Mouse (Mus musculus) olfactory bulb, adult 2 months (tissue): Measurements from ENCODE around the gene Cdk15.

Source experiments
- CTCF ChIP-seq: fragments of 200-500 bp; IDR thresholded peaks from 2 replicates; pipeline ENCODE4 v1.5.1; 2012; ENCODE audit warnings: low read depth, mild to moderate bottlenecking, low read length, moderate library complexity; ENCODE audit not compliant: insufficient read depth
- POLR2A ChIP-seq: fragments of 200-500 bp; IDR thresholded peaks from 2 replicates; pipeline ENCODE4 v1.6.1; 2012; ENCODE audit warnings: mild to moderate bottlenecking, low read depth, low read length, moderate library complexity; ENCODE audit not compliant: insufficient read depth

GRCm38 (mm10) chr1:59256751-59257231, at the start of gene Cdk15:
- TF ChIP-seq CTCF: no peak
- no peak for TF ChIP-seq POLR2A
